Mouse (Mus musculus): ENCODE results near the gene Eps8l3. TPM values are rescaled to one million over a fixed set of nuclear protein-coding genes. Genes with fewer than 3 reads are reported as not detected.

Gene Eps8l3
- polyA plus RNA-seq, 1 experiment from 2014 or later: 0.13 TPM

DNA sequence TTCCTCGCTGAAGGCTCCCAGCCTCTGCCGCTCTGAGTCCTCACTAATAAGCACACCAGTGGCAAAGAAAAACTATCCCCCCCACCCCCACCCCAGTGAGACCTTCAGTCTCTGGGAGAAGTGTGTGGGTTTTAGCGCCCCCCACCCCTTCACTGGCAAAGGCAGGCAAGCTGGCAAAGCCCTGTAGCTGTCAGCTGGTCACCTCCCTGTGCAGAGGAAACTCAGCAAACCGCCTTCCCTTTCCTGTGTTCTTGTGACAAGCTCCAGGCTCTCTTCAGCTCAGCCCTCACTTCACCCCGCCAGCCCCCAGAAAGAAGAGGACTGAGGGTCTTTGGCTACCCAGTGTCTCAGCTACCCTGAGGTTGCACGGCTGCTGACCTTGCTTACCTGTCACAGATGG, 44.4 kb upstream of the Eps8l3 start:
- DNase-seq (ENCODE audit: low spot score): no peak
- no peak overlapping the region for H3K4me2 ChIP-seq (ENCODE audit: low read length)
- ATAC-seq (replicated peaks; ENCODE audit: low FRiP score, low read depth): no peak
- no peaks in the 10 kb centered on the region for H3K4me1 ChIP-seq (replicated peaks; ENCODE audit: insufficient read depth, low read length)
- no peak overlapping the region for H3K4me3 ChIP-seq (replicated peaks; ENCODE audit: low read depth, low read length)
- WGBS: 70% methylated on average over 6 of the region's 6 CpGs
- no peak for TF ChIP-seq CTCF (IDR thresholded peaks at IDR 0.05; ENCODE audit: low read depth)
- no peak overlapping the region for H3K9ac ChIP-seq (ENCODE audit: low read depth, low read length)
- no peaks in the 10 kb centered on the region for H3K27me3 ChIP-seq (ENCODE audit: insufficient read depth, low read length)
- H3K9me3 ChIP-seq (replicated peaks; ENCODE audit: low read length): no peaks in the 10 kb centered on the region
- H3K27ac ChIP-seq: no peak overlapping the region
- H3K36me3 ChIP-seq (ENCODE audit: insufficient read depth, low read length): no peaks in the 10 kb centered on the region

DNA sequence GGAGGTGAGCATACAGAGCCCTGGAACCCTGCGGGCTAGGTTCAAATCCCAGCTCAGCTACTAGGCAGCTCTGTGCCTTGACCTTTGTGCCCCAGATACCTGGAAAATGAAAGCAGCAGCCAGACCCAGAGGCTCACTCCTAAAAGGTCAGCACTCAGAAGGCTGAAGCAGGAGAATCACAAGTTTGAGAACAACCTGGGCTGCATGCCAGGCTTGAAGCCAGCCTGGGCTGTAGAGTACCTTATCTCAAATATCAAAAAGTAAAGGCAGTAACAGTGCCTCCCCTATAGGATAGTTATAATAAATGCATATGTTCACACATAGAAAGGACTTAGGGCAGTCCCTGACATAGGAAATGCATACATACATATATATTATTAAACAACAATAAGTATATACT, 43.7 kb upstream of the Eps8l3 start:
- no peaks in the 10 kb centered on the region for H3K9me3 ChIP-seq (replicated peaks; ENCODE audit: low read length)
- no peak overlapping the region for H3K4me3 ChIP-seq (replicated peaks; ENCODE audit: low read depth, low read length)
- 69% methylated on average over 1 of the region's 1 CpGs for WGBS
- H3K27ac ChIP-seq: no peak overlapping the region
- no peak overlapping the region for H3K4me2 ChIP-seq (ENCODE audit: low read length)
- DNase-seq (ENCODE audit: low spot score) (no peak), ATAC-seq (replicated peaks; ENCODE audit: low FRiP score, low read depth) (no peak)
- no peaks in the 10 kb centered on the region for H3K4me1 ChIP-seq (replicated peaks; ENCODE audit: insufficient read depth, low read length)
- no peak for TF ChIP-seq CTCF (IDR thresholded peaks at IDR 0.05; ENCODE audit: low read depth)
- H3K9ac ChIP-seq (ENCODE audit: low read depth, low read length): no peak overlapping the region
- H3K27me3 ChIP-seq (ENCODE audit: insufficient read depth, low read length): no peaks in the 10 kb centered on the region
- H3K36me3 ChIP-seq (ENCODE audit: insufficient read depth, low read length): no peaks in the 10 kb centered on the region

DNA sequence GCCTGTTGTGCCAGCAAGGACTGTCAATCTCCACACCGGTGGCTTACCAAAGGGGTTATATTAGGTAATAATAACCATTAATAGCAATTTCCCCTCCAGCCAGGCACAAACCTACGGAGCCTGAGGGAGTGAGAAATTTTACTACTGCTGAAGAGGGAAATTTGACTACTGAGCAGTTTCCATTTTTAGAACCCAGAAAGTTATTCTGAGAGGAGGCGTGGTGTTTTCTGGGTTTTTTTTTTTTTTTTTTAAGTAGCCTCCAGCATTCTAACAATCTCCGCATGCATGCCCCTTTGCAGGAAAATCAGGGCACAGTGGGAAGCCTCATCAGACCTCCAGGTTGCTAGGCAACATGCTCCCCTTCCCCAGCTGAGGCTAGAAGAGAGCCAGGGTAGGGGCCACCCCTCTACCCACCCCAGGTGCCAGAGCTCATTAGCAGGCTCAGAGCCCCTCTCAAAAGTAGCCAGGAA, 43.1 kb upstream of the Eps8l3 start:
- H3K9me3 ChIP-seq (replicated peaks; ENCODE audit: low read length): no peaks in the 10 kb centered on the region
- no peaks in the 10 kb centered on the region for H3K27me3 ChIP-seq (ENCODE audit: insufficient read depth, low read length)
- H3K4me2 ChIP-seq (ENCODE audit: low read length): no peak overlapping the region
- no peaks in the 10 kb centered on the region for H3K36me3 ChIP-seq (ENCODE audit: insufficient read depth, low read length)
- H3K4me1 ChIP-seq (replicated peaks; ENCODE audit: insufficient read depth, low read length): no peaks in the 10 kb centered on the region
- H3K9ac ChIP-seq (ENCODE audit: low read depth, low read length): no peak overlapping the region
- TF ChIP-seq CTCF (IDR thresholded peaks at IDR 0.05; ENCODE audit: low read depth): no peak
- H3K27ac ChIP-seq: no peak overlapping the region
- DNase-seq (ENCODE audit: low spot score): no peak
- 56% methylated on average over 4 of the region's 4 CpGs for WGBS
- no peak overlapping the region for H3K4me3 ChIP-seq (replicated peaks; ENCODE audit: low read depth, low read length)
- no peak for ATAC-seq (replicated peaks; ENCODE audit: low FRiP score, low read depth)

DNA sequence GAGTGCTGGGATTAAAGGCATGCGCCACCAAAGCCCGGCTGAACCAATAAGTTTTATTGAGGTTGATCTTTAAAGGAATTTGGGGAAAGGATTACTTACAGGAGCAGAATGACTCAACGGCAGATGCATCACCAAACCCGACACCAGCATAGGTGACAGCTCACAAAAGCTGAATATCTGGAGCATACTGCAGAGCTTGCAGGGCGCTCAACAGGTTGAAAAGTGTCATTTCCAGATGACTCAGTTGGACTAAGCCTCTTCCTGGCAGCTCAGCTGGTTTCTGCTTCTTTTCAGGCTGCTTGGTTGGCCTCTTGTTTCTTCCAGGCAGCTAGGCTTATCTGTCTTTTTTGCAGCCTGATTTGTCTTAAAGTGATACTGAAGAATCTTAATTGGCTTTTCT, 41.7 kb upstream of the Eps8l3 start:
- ATAC-seq (replicated peaks; ENCODE audit: low FRiP score, low read depth): no peak
- H3K4me2 ChIP-seq (ENCODE audit: low read length): no peak overlapping the region
- no peak overlapping the region for H3K9ac ChIP-seq (ENCODE audit: low read depth, low read length)
- no peak overlapping the region for H3K4me3 ChIP-seq (replicated peaks; ENCODE audit: low read depth, low read length)
- no peak overlapping the region for H3K27ac ChIP-seq
- DNase-seq (ENCODE audit: low spot score): no peak
- H3K36me3 ChIP-seq (ENCODE audit: insufficient read depth, low read length): no peaks in the 10 kb centered on the region
- WGBS: 88% methylated on average over 5 of the region's 5 CpGs
- H3K27me3 ChIP-seq (ENCODE audit: insufficient read depth, low read length): no peaks in the 10 kb centered on the region
- H3K4me1 ChIP-seq (replicated peaks; ENCODE audit: insufficient read depth, low read length): no peaks in the 10 kb centered on the region
- TF ChIP-seq CTCF (IDR thresholded peaks at IDR 0.05; ENCODE audit: low read depth): no peak
- no peaks in the 10 kb centered on the region for H3K9me3 ChIP-seq (replicated peaks; ENCODE audit: low read length)

DNA sequence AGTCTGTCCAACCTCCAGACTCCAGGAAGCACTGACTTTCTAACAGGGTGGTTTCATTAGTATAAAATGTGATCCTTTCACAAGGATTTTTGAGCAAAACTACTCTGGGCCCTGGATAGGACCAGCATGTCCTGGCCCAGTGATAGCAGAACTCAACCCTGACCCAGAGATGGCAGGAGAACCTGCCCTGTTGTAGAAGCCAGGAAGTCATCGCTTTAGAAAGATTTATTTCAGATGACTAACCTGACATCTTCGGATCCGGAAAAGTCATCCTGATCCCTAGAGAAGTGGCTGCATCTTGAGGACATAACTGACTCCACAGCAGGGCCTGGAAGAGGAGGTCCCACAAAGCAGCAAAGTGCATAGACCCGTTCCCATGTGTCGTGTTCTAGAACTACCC, 37.2 kb upstream of the Eps8l3 start:
- Histone ChIP-seq H3K9ac (ENCODE audit: low read depth, low read length) (no peak overlapping the region), H3K4me3 (replicated peaks; ENCODE audit: low read depth, low read length) (no peak overlapping the region), H3K27me3 (ENCODE audit: insufficient read depth, low read length) (no peaks in the 10 kb centered on the region), H3K4me1 (replicated peaks; ENCODE audit: insufficient read depth, low read length) (no peaks in the 10 kb centered on the region), H3K9me3 (replicated peaks; ENCODE audit: low read length) (no peaks in the 10 kb centered on the region), H3K27ac (no peak overlapping the region), H3K36me3 (ENCODE audit: insufficient read depth, low read length) (no peaks in the 10 kb centered on the region), H3K4me2 (ENCODE audit: low read length) (no peak overlapping the region)
- 85% methylated on average over 5 of the region's 5 CpGs for WGBS
- TF ChIP-seq CTCF (IDR thresholded peaks at IDR 0.05; ENCODE audit: low read depth): no peak
- ATAC-seq (replicated peaks; ENCODE audit: low FRiP score, low read depth) (no peak), DNase-seq (ENCODE audit: low spot score) (no peak)

DNA sequence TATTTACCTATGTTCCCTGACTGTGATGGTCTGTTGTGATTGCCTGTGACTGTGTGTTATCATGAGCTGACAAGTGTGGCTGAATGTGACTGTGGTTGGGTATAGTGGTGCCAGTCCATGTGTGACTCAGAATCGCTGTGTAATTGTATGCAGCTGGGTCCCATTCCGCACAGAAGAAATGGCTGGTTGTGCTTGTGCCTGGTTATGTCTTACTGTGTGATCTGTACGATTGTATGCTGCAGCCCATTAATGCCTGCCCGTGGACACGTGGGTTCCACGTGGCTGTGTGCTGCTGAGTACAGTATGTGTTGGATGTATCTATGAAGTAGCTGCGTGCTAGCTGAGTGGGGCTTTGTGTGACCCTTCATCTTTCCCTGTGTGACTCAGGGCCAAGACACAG, 36.2 kb upstream of the Eps8l3 start:
- no peaks in the 10 kb centered on the region for H3K4me1 ChIP-seq (replicated peaks; ENCODE audit: insufficient read depth, low read length)
- WGBS: 87% methylated on average over 7 of the region's 7 CpGs
- H3K4me2 ChIP-seq (ENCODE audit: low read length): no peak overlapping the region
- H3K9ac ChIP-seq (ENCODE audit: low read depth, low read length): no peak overlapping the region
- H3K9me3 ChIP-seq (replicated peaks; ENCODE audit: low read length): no peaks in the 10 kb centered on the region
- ATAC-seq (replicated peaks; ENCODE audit: low FRiP score, low read depth) (no peak), DNase-seq (ENCODE audit: low spot score) (no peak)
- H3K27me3 ChIP-seq (ENCODE audit: insufficient read depth, low read length): no peaks in the 10 kb centered on the region
- H3K27ac ChIP-seq: no peak overlapping the region
- no peaks in the 10 kb centered on the region for H3K36me3 ChIP-seq (ENCODE audit: insufficient read depth, low read length)
- H3K4me3 ChIP-seq (replicated peaks; ENCODE audit: low read depth, low read length): no peak overlapping the region
- no peak for TF ChIP-seq CTCF (IDR thresholded peaks at IDR 0.05; ENCODE audit: low read depth)

DNA sequence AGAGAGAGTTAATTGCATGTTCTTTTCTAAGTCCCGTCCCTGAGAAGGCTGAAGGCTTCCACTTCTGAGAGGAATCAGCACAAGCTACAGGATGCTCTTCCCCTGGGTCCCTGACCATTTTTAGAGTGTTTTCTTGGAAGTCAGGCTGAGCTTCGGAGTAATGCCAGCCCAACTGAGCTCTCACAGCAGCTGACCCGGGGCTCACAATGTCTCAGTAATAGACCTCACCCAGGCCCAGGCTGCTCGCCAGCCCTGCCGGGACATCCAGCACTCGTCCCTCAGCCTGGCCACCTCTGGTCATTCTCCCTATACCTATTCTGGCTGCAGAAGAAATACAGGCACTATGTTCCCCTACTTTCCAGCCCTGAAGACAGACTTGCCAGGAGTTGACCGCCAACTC, 35.7 kb upstream of the Eps8l3 start:
- ATAC-seq (replicated peaks; ENCODE audit: low FRiP score, low read depth) (no peak), DNase-seq (ENCODE audit: low spot score) (no peak)
- TF ChIP-seq CTCF (IDR thresholded peaks at IDR 0.05; ENCODE audit: low read depth): no peak
- 76% methylated on average over 7 of the region's 7 CpGs for WGBS
- H3K27ac ChIP-seq: no peak overlapping the region
- H3K4me2 ChIP-seq (ENCODE audit: low read length): no peak overlapping the region
- H3K9me3 ChIP-seq (replicated peaks; ENCODE audit: low read length): no peaks in the 10 kb centered on the region
- H3K36me3 ChIP-seq (ENCODE audit: insufficient read depth, low read length): no peaks in the 10 kb centered on the region
- no peak overlapping the region for H3K4me3 ChIP-seq (replicated peaks; ENCODE audit: low read depth, low read length)
- no peaks in the 10 kb centered on the region for H3K4me1 ChIP-seq (replicated peaks; ENCODE audit: insufficient read depth, low read length)
- H3K9ac ChIP-seq (ENCODE audit: low read depth, low read length): no peak overlapping the region
- no peaks in the 10 kb centered on the region for H3K27me3 ChIP-seq (ENCODE audit: insufficient read depth, low read length)

Measured in kidney, postnatal 0 days (tissue).